Mouse (Mus musculus): Measurements from ENCODE around the gene Zfand4. TPM values are rescaled to one million over a fixed set of nuclear protein-coding genes. Genes with fewer than 3 reads are reported as not detected.
"Not testable (repeated sequence)": the region's sequence is repeated elsewhere in the genome, so short reads cannot be mapped to it uniquely, and the experiment has no call there.

The Zfand4 gene
- 3.8 and 4.7 TPM in 2 replicates for polyA plus RNA-seq (2015; fragmentation: Nextera tagmentation; extraction: Ambion mirVana)

DNA sequence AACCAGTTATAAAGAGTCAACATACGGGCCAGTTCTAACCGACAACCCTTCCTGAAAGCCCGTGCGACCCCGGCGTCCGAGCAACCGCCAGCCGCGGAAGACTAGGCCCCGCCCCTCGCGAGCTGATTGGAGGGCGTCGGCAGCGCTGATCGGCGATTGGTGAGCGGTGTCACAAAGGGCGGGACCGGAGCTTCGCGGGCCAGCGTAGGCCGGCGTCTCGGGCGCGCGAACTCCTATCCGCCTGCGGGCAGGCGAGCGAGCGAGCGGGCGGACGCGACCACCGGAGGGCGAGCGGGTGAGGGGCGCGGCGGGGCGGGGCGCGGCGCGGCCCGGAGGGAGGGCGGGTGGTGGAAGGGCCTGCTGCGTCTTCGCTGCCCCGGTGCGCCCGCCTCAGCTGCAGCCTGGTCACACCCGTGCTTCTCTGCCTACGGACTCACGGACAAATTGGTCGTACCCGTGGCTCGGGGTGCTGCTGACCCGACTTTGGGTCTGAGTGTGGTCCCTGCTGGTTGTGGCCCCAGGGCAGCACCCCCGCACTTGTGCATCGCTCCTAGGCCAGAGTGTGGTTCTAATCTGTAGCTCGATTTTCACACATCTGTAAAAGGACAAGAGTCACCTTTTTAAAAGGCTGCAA lies at the start of gene Zfand4:
Gene Zfand4 (plus strand): TSS at position 205 of the 634 bp plus-strand sequence.
- ATAC-seq, result peak; percentile 99
- H3K27ac ChIP-seq, result peak within 1 kb of the TSS; percentile 32; the same call in 1 of the 2 replicates

DNA sequence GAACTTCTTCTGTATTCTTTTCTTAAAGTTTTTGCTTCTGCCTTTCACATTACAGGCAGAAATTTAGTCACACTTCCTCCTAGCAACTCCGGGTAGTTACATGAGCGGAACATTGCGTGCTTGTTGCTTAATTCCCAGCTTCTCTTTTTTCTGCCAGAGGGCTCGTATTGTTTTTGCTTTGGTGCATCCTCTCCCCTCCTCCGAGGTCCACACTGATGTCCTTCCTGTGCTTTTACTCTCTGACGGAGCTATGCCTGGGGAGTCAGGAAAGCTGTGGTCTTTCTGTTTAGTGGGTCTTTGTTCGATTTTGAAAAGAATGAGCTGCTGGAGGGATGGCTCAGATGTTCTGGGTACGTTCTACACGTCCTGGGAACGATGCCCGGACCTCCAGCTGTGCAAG lies 36.3 kb upstream of the Zfand4 start:
- Histone ChIP-seq H3K27ac (no peak overlapping the region), H3K9ac (no peak overlapping the region), H3K4me1 (replicated peaks) (no peaks in the 10 kb centered on the region), H3K27me3 (replicated peaks) (no peaks in the 10 kb centered on the region), H3K4me3 (replicated peaks) (no peak overlapping the region), H3K4me2 (replicated peaks) (no peak overlapping the region), H3K9me3 (no peaks in the 10 kb centered on the region), H3K36me3 (peaks cover 9% of the 10 kb centered on the region; the same call in 1 of the 2 replicates)
- 87% methylated on average over 11 of the region's 11 CpGs for WGBS
- ATAC-seq, result no peak

More for the DNA sequence above, at the start of gene Zfand4:
- Histone ChIP-seq H3K36me3 (peaks cover 9% of the 10 kb centered on the region; the same call in 1 of the 2 replicates), H3K4me3 (replicated peaks) (peak within 1 kb of the TSS; percentile 59), H3K27me3 (replicated peaks) (no peaks in the 10 kb centered on the region), H3K4me1 (replicated peaks) (no peaks in the 10 kb centered on the region), H3K9me3 (no peaks in the 10 kb centered on the region), H3K4me2 (replicated peaks) (peak within 1 kb of the TSS; percentile 71), H3K9ac (peak within 1 kb of the TSS; percentile 69)
- under 1% methylated on average over 65 of the region's 67 CpGs for WGBS

DNA sequence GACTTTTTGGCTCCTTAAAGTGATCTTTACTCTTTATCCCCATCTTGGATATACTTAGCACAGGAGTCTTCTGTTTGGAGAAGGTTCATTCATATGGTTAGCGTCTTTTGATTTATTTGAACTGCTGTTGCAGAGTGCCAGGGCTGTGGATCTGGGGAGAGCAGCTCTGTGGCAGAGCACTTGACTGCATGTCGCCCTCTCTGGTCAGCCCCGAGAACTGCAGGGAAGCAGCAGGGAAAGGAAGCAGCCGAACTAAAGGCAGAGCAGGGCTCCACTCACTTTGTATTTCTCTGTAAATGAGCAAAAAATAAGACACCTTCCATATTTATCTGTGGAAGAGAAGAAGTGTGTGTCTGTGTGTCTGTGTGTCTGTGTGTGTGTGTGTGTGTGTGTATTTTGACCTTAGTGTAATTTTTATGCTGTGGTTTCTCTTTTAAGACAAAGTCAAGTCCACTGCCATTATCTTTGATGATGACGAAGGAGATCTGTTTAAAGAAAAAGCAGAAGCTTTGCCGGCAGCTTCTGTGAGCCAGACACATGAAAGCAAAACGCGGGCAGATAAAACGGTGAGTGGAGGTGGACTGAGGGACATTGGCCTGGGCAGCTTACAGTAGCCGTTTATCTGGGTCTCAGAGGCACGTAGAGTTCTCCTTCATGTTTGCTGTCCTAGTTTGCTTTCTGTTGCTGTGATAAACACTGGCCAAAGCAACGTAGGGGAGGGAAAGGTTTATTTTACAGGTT lies 35.1 kb upstream of the Zfand4 start:
- Histone ChIP-seq H3K4me3 (replicated peaks) (no peak overlapping the region), H3K27me3 (replicated peaks) (no peaks in the 10 kb centered on the region), H3K4me2 (replicated peaks) (no peak overlapping the region), H3K9ac (no peak overlapping the region), H3K36me3 (peaks cover 11% of the 10 kb centered on the region; the same call in 1 of the 2 replicates), H3K9me3 (no peaks in the 10 kb centered on the region), H3K27ac (no peak overlapping the region), H3K4me1 (replicated peaks) (no peaks in the 10 kb centered on the region)
- 61% methylated on average over 12 of the region's 12 CpGs for WGBS
- ATAC-seq, result 0 out of 2 replicates have a peak, but pooled peaks have one; percentile 39

DNA sequence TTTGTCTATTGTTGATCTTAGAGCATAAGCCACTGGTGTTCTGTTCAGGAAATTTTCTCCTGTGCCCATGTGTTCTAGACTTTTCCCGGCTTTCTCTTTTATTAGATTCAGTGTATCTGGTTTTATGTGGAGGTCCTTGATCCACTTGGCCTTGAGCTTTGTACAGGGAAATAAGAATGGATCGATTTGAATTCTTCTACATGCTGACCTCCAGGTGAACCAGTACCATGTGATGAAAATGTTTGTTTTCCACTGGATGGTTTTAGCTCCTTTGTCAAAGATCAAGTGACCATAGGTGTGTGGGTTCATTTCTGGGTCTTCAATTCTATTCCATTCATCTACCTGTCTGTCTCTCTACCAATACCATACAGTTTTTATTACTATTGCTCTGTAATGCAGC lies 29.2 kb upstream of the Zfand4 start:
- not testable (repeated sequence) for H3K27me3 ChIP-seq (replicated peaks); H3K4me3 ChIP-seq (replicated peaks); ATAC-seq; H3K27ac ChIP-seq; H3K4me2 ChIP-seq (replicated peaks); H3K4me1 ChIP-seq (replicated peaks); H3K9me3 ChIP-seq; H3K9ac ChIP-seq; H3K36me3 ChIP-seq
- WGBS, result 88% methylated on average over 2 of the region's 2 CpGs

DNA sequence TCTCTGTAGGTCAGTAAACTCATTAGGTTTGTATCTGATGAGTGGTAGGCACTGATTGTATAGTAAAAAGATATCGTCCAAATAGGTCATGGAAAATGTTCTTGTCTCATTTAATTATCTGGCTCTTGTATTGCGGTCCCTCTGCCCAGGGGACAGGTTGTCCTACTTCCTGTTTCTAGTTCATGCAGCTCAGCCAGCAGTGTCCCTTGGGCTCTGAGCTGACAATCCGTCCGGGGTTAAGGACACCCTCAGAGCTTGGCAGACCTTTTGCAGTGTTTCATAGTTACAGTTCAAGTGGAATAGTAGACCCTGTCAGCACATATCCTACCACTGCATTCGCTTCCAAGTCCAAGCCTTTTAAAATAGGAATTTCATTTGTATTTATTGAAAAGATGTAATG lies 28.7 kb upstream of the Zfand4 start:
- Histone ChIP-seq H3K4me3 (replicated peaks) (no peak overlapping the region), H3K36me3 (peaks cover 8% of the 10 kb centered on the region; the same call in 1 of the 2 replicates), H3K4me1 (replicated peaks) (no peaks in the 10 kb centered on the region), H3K9me3 (no peaks in the 10 kb centered on the region), H3K4me2 (replicated peaks) (no peak overlapping the region), H3K27me3 (replicated peaks) (no peaks in the 10 kb centered on the region), H3K27ac (no peak overlapping the region), H3K9ac (no peak overlapping the region)
- no peak for ATAC-seq
- 90% methylated on average over 5 of the region's 5 CpGs for WGBS

DNA sequence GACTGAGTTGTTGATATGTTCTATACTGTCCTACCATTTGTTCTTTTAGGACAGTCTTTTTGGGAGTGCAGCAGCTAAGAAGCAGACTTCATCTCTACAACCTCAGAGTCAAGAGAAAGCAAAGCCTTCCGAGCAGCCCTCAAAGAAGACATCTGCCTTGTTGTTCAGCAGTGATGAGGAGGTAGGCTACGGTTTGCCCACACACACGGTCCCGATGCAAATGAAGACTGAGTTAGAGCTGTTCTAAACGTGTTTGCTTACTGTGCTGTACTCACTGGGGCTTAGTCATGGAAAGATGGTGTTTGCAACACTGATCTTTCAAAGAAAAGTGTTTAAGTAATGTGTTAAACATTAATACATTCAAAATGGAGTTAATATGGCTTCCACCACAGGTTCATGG lies 25.9 kb upstream of the Zfand4 start:
- H3K4me3 ChIP-seq (replicated peaks), result no peak overlapping the region
- H3K36me3 ChIP-seq, result peaks cover 7% of the 10 kb centered on the region; the same call in 1 of the 2 replicates
- H3K4me2 ChIP-seq (replicated peaks), result no peak overlapping the region
- H3K9ac ChIP-seq, result no peak overlapping the region
- H3K9me3 ChIP-seq, result no peaks in the 10 kb centered on the region
- H3K27me3 ChIP-seq (replicated peaks), result no peaks in the 10 kb centered on the region
- ATAC-seq, result no peak
- 87% methylated on average over 5 of the region's 5 CpGs for WGBS
- no peak overlapping the region for H3K27ac ChIP-seq
- no peaks in the 10 kb centered on the region for H3K4me1 ChIP-seq (replicated peaks)

DNA sequence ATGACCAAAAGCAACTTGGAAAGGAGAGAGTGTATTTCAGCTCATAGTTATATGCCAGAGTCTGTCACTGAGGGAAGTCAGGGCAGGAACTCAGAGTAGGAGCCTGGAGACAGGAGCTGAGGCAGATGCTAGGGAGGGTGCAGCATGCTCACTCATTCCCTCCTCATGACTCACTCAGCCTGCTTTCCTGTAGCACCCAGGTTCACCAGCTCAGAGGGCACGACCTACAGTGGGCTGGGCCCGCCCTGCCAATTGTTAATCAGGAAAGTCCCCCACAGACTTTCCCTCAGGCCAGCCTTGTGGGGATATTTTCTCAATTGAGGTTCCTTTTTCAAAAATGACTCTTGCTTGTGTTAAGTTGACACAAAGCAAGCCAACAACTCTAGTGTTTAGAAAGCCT lies 23.7 kb upstream of the Zfand4 start:
- H3K27me3 ChIP-seq (replicated peaks), result no peaks in the 10 kb centered on the region
- H3K9ac ChIP-seq, result no peak overlapping the region
- H3K27ac ChIP-seq, result no peak overlapping the region
- ATAC-seq, result no peak
- H3K36me3 ChIP-seq, result peaks cover 7% of the 10 kb centered on the region; the same call in 1 of the 2 replicates
- no peak overlapping the region for H3K4me2 ChIP-seq (replicated peaks)
- no peaks in the 10 kb centered on the region for H3K4me1 ChIP-seq (replicated peaks)
- 76% methylated on average over 2 of the region's 2 CpGs for WGBS
- H3K9me3 ChIP-seq, result no peaks in the 10 kb centered on the region
- no peak overlapping the region for H3K4me3 ChIP-seq (replicated peaks)

DNA sequence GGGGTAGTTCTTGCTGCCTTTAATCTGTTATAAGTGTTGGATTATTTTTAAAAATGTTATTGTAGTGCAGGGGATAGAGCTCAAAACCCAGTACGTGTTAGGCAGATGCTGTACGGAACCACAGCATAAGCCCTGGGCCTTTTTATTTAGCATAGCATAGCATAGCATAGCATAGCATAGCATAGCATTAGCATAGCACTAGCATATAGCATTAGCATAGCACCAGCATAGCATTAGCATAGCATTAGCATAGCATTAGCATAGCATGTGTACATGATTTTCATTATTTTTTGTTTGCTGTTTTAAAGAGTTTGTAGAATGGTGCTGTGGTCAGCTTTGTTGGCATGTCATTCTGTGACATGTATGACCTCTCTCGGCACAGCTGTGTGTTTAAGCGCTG lies 4.4 kb upstream of the Zfand4 start:
- Histone ChIP-seq H3K36me3 (peaks cover 12% of the 10 kb centered on the region; the same call in 1 of the 2 replicates), H3K4me2 (replicated peaks) (no peak overlapping the region), H3K27ac (no peak overlapping the region), H3K4me1 (replicated peaks) (no peaks in the 10 kb centered on the region), H3K4me3 (replicated peaks) (no peak overlapping the region), H3K27me3 (replicated peaks) (no peaks in the 10 kb centered on the region), H3K9ac (no peak overlapping the region), H3K9me3 (no peaks in the 10 kb centered on the region)
- 97% methylated on average over 4 of the region's 4 CpGs for WGBS
- ATAC-seq, result no peak

DNA sequence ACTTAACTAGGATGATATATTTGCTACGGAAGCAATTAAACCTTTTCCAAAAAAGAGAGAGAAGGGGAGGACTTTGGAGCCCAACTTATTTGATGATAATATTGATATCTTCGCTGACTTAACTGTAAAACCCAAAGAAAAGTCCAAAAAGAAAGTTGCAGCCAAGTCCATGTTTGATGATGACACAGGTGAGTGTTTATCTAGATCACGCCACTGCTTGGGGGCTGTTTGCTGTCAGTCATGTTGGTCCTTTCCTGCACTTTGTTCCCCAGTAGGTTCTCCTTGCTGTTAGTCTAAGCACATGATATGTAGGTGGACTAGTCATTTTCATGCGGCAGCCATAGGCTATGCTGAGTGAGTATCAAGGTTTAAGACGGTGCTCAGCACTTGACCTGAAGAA lies 3.5 kb upstream of the Zfand4 start:
- WGBS, result 88% methylated on average over 5 of the region's 5 CpGs
- peaks cover 12% of the 10 kb centered on the region; the same call in 1 of the 2 replicates for H3K36me3 ChIP-seq
- no peak overlapping the region for H3K4me2 ChIP-seq (replicated peaks)
- no peak overlapping the region for H3K27ac ChIP-seq
- no peaks in the 10 kb centered on the region for H3K27me3 ChIP-seq (replicated peaks)
- no peaks in the 10 kb centered on the region for H3K4me1 ChIP-seq (replicated peaks)
- no peak for ATAC-seq
- no peak overlapping the region for H3K9ac ChIP-seq
- H3K9me3 ChIP-seq, result no peaks in the 10 kb centered on the region
- no peak overlapping the region for H3K4me3 ChIP-seq (replicated peaks)

DNA sequence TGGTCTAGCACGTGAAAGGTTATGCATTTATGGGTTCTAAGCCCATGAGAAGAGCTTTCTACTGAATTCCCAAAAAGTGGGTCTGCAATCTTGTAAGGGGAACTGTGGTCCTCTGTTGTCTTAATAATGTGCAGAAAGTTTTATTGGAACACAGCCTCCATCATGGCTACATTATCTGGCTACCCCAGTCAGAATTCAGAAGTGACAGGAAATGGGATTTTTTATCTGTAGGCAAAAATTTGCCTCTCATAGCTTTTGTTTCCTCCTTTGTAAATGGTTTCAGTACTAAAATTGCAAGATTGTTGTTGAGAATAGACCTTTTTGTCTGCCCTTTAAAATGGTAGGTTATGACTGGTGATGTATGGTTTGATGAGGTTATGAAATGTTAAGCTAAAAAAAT lies 1.2 kb upstream of the Zfand4 start:
- H3K4me1 ChIP-seq (replicated peaks), result no peaks in the 10 kb centered on the region
- no peak overlapping the region for H3K9ac ChIP-seq
- H3K4me2 ChIP-seq (replicated peaks), result no peak overlapping the region
- no peak overlapping the region for H3K4me3 ChIP-seq (replicated peaks)
- H3K36me3 ChIP-seq, result peaks cover 12% of the 10 kb centered on the region; the same call in 1 of the 2 replicates
- no peak for ATAC-seq
- no peak overlapping the region for H3K27ac ChIP-seq
- H3K9me3 ChIP-seq, result no peaks in the 10 kb centered on the region
- no peaks in the 10 kb centered on the region for H3K27me3 ChIP-seq (replicated peaks)
- 91% methylated on average over 1 of the region's 1 CpGs for WGBS

DNA sequence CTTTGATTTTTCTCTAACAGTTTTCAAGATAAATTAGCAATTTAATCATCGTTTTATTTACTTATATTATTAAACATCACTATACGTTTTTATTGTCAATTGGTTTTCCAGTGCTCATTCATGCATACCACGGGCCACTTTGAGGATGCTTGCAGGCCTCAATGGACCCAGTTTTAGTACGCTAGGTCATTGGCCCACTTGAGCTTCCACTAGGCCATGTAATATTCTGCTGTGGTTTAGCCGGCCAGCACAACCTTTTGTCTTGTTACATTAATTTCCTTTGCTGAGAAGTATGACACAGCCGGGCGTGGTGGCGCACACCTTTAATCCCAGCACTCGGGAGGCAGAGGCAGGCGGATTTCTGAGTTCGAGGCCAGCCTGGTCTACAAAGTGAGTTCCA lies 814 bp downstream of the Zfand4 start:
- H3K9me3 ChIP-seq, result no peaks in the 10 kb centered on the region
- no peaks in the 10 kb centered on the region for H3K27me3 ChIP-seq (replicated peaks)
- WGBS, result 85% methylated on average over 11 of the region's 11 CpGs
- peaks cover 9% of the 10 kb centered on the region; the same call in 1 of the 2 replicates for H3K36me3 ChIP-seq
- no peak overlapping the region for H3K9ac ChIP-seq
- ATAC-seq, result no peak
- no peak overlapping the region for H3K27ac ChIP-seq
- H3K4me1 ChIP-seq (replicated peaks), result no peaks in the 10 kb centered on the region
- H3K4me3 ChIP-seq (replicated peaks), result no peak overlapping the region; the same call in 1 of the 2 replicates
- H3K4me2 ChIP-seq (replicated peaks), result peak overlapping the region; percentile 71

DNA sequence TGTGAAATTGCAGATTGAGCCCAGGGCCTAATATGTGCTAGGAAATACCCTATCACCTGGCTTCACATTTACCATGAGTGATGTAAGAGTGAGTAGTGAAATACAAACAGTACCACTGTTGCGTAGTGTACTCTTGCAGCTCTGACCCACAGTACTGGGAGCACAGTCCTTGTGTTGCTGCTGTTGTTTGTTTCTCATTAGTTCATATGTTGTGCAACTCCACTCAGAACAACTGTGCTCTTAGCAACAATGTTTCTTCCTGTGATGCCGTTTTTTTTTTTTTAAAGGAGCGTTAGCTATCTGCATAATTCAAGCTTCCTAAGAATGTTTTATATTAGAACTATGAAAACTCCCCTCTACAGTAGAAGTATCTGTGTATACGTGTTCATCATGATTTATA lies 1.6 kb downstream of the Zfand4 start:
- WGBS, result 73% methylated on average over 4 of the region's 4 CpGs
- Histone ChIP-seq H3K4me1 (replicated peaks) (no peaks in the 10 kb centered on the region), H3K9me3 (no peaks in the 10 kb centered on the region), H3K27ac (no peak overlapping the region), H3K4me3 (replicated peaks) (no peak overlapping the region), H3K4me2 (replicated peaks) (no peak overlapping the region), H3K27me3 (replicated peaks) (no peaks in the 10 kb centered on the region), H3K9ac (no peak overlapping the region), H3K36me3 (peaks cover 9% of the 10 kb centered on the region; the same call in 1 of the 2 replicates)
- no peak for ATAC-seq
